Mouse (Mus musculus) layer of hippocampus, adult 11-12 months (tissue): ENCODE results near the gene Cdh23.
A peak's percentile ranks its signal among the peaks of the same experiment; 100 is the strongest.

Experiments used
- DNase-seq: peaks from one replicate; pipeline ENCODE4 v3.0.0; 2022; ENCODE audit warnings: low spot score

Gene Cdh23

GRCm38 (mm10) chr10:60706268-60706667 lies 10.0 kb upstream of the Cdh23 start:
- peak; percentile 33 for DNase-seq

GRCm38 (mm10) chr10:60705134-60705533 lies 8.8 kb upstream of the Cdh23 start:
- peak; percentile 22 for DNase-seq

- DNase-seq, result no peak
Observed at GRCm38 (mm10) chr10:60697775-60698174, 1.5 kb upstream of the Cdh23 start.

- peak; percentile 79 for DNase-seq
Observed at GRCm38 (mm10) chr10:60696975-60697374, 685 bp upstream of the Cdh23 start.

- no peak for DNase-seq
Observed at GRCm38 (mm10) chr10:60691671-60692390, 4.5 kb downstream of the Cdh23 start.

GRCm38 (mm10) chr10:60690960-60691359 lies 5.3 kb downstream of the Cdh23 start:
- DNase-seq, result no peak

GRCm38 (mm10) chr10:60689396-60689795 lies 6.9 kb downstream of the Cdh23 start:
- DNase-seq, result no peak

- peak; percentile 37 for DNase-seq
Observed at GRCm38 (mm10) chr10:60687011-60687776, 9.1 kb downstream of the Cdh23 start.

- DNase-seq, result no peak
Observed at GRCm38 (mm10) chr10:60686641-60686975, 9.7 kb downstream of the Cdh23 start.

GRCm38 (mm10) chr10:60685764-60686640 lies 10.3 kb downstream of the Cdh23 start:
- DNase-seq, result no peak

- no peak for DNase-seq
Observed at GRCm38 (mm10) chr10:60678926-60679325, 17.4 kb downstream of the Cdh23 start.

GRCm38 (mm10) chr10:60677319-60677718 lies 19.0 kb downstream of the Cdh23 start:
- no peak for DNase-seq

GRCm38 (mm10) chr10:60670166-60670565 lies 26.1 kb downstream of the Cdh23 start:
- DNase-seq, result no peak

GRCm38 (mm10) chr10:60668591-60668990 lies 27.7 kb downstream of the Cdh23 start:
- no peak for DNase-seq

- no peak for DNase-seq
Observed at GRCm38 (mm10) chr10:60660986-60661385, 35.3 kb downstream of the Cdh23 start.

- DNase-seq, result no peak
Observed at GRCm38 (mm10) chr10:60659450-60660020, 36.8 kb downstream of the Cdh23 start.

- no peak for DNase-seq
Observed at GRCm38 (mm10) chr10:60658176-60658575, 38.1 kb downstream of the Cdh23 start.

GRCm38 (mm10) chr10:60653675-60654074 lies 42.6 kb downstream of the Cdh23 start:
- no peak for DNase-seq

- DNase-seq, result no peak
Observed at GRCm38 (mm10) chr10:60653106-60653505, 43.2 kb downstream of the Cdh23 start.

GRCm38 (mm10) chr10:60644079-60644641 lies 52.1 kb downstream of the Cdh23 start:
- no peak for DNase-seq

- peak; percentile 19 for DNase-seq
Observed at GRCm38 (mm10) chr10:60639291-60639690, 57.0 kb downstream of the Cdh23 start.
